Mouse (Mus musculus) layer of hippocampus, adult 9-10 months (tissue): Measurements from ENCODE around the gene Aanat.
"Not testable (repeated sequence)": the region's sequence is repeated elsewhere in the genome, so short reads cannot be mapped to it uniquely, and the experiment has no call there.

Experiments
- DNase-seq: peaks from one replicate; pipeline ENCODE4 v3.0.0; 2022; ENCODE audit warnings: low spot score

Gene Aanat

DNA sequence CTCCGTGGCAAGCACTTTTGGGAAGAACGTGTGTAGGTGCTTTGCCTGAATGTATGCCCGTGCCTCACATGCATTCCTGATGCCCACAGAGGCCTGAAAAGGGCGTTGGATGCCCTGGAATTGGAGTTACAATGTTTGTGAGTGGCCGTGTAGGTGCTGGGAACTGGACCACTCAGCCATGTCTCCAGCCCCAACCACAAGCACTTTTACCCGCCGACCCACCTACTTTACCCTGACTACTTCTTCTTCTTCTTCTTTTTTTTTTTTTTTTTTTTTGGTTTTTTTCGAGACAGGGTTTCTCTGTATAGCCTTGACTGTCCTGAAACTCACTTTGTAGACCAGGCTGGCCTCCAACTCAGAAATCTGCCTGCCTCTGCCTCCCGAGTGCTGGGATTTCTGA lies 24.9 kb downstream of the Aanat start:
- DNase-seq: not testable (repeated sequence)

DNA sequence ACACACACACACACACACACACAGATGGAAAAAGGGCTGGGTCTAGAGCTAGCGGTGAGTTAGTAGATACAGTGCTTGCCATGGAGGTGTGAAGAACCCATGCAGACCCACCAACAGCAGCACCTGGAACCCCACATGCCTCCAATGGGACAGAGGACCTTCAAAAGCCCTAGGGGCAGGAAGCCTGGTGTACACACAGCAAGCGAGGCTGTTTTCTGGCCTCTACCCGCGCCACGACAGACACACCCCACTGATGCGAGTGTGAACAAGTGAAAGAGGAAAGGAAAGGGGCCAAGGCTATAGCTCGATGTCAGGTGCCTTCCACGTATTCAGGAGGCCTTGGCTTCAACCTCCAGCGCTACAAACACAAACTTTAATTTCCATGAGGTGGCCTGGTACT lies 25.7 kb downstream of the Aanat start:
- no peak for DNase-seq

DNA sequence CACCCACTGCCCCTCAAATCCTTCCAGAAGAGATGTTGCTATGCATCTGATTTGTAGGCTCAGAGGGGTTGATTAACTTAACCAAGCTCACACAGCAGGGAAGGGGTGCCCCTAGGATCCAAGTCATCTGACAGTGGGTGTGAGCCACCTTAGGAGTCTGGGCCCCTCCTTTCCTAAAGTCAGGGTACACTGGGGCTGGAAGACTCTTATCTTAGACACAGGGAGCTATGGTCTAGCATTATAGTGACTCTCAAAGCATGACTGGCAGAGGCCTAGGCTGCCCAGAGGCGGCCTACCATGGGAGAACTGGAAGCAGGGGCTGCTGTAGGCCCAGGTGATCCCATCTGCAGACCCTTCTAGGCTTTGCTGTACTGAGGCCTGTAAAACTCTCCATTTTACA lies 26.3 kb downstream of the Aanat start:
- DNase-seq: no peak

DNA sequence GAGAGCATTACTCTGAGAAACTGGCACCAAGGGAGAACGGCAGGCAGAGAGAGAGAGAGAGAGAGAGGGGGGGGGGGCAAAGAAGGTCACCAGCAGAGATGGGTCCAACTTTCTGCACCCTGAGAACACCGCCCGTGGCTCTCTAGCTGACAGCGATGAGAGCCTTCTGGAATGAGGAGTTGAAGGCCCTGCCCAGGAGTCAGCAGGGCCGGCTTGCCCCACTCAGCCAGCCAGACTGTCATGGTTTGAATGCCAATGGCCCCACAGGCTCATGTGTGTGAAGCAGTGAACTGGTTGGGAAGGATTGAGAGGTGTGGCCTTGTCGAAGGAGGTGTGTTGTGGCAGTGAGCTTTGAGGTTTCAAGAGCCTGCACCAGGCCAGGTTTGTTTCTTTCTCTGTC lies 27.0 kb downstream of the Aanat start:
- no peak for DNase-seq

DNA sequence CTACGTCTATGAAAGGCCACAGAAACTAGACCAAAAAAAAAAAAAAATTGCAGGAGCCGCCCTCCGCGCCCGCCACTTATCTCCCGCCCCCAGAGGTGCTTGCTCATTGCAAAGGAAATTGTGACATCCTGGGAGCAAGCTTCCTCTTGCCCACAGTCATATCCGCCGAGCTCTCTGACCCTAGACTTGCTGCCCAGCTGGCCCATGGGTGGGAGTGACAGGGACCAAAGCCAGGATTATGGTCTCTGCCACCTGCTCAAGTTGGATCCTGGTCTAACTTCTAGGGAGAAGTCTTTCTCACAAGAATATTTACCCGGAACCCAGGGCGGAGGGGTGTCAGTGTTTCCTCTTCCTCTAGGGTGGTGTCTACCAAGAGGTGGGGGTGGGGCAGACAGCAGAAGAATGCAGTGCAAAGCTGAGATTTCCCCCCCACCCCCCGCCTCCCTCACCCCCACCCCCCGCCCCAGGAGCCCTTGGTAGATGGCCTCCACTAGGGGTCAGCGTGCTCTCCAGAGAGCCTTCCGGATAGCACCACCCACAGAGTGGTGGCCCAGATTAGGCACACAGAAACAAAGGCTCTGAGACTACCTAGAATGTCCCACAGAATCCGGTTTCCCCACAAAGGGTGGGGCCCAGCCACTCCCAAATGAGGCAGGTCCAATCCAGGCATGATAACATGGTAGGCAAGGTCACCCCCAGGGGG lies 29.7 kb downstream of the Aanat start:
- no peak for DNase-seq

DNA sequence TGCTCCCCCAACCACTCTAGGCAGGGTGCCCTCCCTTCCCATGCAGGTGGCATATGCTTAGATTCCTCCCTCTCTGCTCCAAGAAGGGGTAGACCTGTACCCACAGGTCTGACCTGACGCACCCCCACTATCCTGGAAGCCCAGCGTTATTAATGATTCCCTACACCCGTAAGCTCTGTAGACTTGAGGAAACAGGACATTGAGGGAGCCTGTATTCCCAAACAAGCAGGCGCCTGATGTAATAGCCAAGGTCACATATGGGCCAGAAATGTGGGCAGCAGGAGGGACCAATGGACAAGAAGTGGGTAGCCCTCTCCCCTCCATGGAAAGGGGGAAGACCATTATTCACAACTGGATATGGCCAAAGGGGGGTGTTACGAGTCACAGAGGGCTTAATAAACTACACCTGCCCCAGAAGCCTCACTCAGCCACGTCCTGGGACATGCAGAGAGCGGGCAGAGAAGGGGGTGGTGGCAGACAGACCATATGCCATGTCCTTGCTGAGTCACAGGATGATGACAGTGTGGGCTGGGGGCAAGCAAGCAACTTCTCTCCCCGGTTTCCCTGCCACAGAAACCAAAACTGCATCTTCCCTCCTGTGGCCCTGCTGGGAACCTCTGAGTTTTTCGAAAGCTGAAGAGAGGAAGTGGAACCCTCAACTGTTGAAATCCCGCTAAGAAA lies 30.3 kb downstream of the Aanat start:
- no peak for DNase-seq

DNA sequence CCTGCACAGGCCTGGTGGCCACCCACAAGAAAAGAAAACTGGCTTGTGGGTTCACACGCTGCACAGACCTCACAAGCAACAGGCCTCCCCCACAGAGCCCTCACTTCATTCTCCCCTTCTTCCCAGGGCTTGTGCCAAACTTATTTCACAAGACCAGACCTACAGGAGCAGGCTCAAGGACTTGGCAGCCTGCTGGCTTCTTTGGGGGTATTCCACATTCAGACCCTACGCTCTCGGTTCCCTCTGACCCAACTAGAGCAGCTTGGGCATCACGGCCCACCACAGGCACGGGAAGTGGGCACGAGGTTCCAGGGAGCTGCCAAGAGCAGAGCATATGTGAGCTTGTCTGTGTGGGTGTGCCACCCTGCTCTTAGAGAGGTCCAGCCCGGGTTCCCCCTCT lies 31.4 kb downstream of the Aanat start:
- no peak for DNase-seq

DNA sequence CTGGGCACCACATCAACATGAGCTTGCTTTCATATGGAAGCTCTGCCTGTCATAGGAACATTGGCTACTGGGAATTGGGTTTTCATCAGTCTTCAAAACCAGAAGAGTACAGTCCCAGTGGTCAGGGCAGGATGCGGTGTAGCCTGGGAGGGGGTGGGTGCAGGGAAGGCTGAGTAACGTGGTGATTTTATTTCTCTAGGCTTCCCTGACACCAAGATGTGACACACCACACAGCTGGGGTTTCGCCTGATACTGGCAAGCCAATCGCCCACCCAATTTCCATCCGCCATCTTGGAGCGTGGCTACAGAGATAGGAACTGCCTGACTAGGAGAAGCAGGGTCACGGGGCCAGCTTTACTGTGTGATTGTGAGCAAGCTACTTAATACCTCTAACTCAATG lies 32.4 kb downstream of the Aanat start:
- no peak for DNase-seq

DNA sequence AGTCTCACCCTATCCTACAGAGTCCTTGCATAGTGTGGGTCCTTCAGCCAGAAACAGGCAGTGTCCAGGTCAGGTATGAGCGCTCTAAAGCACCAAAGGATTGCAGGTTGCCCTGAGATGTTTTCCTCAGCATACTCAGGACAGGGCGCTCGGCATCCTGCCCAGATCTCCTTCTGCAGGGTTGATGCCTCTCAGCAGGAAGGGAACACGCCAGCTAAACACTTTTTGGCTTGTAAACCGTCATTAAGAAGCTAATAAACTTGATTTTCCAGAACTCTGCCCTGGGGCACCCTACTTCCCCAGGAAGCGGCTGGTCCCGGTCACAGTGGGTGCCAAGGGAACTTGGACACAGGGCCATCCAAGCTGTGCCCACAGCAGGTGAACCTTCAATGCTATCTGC lies 32.9 kb downstream of the Aanat start:
- no peak for DNase-seq

DNA sequence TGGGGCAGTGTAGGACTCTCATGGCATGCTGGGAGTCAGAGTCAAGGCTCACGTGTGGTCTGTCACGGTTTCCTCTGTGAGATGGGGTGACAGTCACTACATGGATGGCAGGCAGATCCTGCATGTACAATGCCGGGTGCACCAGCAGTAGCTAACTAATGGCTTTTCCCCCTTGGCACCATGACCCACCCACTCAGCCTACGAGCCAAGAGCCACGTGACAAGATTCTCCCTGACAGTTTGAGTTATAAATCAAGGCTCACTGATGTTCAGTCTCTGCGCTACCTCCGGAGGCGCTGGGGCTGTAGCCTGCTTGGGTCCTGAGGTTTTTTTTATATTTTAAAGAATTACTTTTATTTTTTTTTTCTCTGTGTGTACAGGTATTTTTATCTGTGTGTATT lies 33.3 kb downstream of the Aanat start:
- no peak for DNase-seq

DNA sequence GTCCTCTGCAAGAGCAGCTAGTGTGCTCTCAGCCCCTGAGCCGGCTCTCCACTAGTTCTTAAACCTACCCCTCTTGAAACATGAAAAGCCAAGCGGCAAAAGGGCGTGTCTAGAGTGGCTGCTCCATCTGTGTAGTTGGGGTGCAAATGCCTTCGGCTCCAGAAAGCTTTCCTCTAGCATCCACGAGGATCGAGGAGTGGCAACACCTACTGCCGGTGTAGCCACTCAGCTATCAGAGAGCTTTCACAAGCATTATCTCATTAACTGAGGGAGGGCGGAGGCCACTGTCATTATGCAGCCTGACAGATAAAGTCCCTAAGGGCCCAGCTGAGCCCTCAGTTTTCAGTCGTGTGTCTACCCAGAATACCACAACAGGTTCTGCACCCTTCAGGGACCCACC lies 33.8 kb downstream of the Aanat start:
- no peak for DNase-seq

DNA sequence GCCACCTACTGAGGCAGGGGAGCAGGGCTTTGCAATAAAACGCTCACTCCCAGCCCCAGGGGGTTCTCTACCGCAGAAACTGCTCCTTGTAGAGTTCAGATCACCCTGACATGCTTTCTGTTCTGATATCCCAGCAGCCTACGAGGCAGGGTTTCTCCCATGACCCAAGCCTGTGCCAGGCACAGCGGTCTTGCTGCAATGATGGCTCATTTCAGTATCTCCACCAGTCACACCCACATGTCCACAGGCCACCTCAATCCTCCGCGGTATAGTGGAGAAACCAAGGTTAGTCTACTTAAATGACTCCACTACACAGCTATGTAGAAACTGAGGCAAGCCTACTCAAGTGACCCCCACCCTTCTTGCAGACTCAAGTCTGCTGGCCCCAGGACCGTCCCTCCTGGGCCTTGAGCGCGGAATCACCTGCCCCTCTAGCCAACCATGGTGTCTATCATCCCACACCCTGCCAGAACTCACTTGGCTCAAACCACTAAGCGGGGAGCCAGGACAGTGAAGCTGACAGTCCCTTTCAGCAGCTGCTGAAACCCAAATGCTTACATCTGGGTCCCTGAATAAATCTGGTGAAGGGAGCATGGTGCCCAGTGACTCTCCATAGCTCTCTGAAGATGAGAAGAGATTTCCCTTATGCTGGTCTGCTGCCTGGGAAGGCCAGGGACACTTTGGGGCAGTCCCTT lies 34.5 kb downstream of the Aanat start:
- DNase-seq: no peak

DNA sequence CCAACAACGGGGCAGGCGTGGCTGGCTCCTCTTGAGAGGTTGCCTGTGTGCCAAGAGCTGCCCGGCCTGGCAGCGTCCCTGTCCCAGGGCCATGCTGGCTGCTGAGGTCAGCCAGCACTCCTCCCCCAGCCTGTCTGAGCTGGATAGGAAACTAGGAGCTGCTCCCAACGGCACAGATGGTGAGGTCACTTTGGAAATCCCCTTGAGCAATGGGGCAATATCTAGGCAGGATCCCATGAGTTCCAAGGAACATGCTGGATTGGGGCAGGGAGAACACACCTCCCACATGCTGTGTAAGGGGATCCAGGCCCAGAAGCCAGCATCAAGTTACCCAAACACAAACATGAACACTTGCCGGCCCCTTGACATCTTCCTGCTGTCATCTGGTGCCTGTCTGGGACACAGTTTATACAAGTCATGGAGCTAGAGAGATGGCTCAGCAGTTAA lies 35.0 kb downstream of the Aanat start:
- no peak for DNase-seq

DNA sequence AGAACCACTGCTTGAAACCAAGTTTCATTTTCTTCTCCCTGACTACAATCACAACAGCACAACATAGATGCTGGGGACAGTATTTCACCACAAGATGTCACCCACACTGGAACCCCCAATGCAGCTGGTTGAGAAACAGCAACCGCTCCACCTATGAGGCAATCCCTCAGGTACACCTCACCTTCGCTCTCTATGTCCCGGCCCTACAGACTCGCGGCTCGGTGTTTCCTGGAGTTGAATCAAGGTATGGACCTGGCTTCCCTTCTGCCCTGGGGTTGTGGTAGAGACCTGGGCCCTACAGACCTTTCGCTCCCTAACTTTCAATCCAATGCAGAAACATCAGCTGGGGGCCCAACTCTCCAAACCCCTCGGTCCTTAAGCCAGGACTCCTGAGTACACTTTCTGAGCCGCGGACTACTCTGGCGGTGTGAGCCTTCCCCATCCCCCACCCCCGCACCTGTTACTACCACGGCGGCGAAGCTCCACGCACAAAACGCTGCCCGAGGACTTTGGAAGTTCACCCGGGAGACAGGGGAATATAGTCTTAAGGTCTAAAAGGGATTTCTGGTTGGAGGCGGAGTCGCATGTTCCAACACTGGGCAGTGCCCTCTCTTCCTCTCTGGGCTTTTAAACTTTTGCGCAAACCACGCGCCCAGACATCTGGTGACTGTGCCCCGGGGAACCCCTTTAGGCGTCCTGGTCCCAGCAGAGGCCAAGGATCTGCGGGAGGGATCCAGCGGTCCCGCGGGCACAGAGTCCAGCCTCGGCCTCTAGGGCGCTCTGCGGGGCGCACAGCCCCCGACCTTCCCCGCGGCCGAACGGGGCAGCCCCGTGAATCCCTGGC lies 37.3 kb downstream of the Aanat start:
- no peak for DNase-seq

DNA sequence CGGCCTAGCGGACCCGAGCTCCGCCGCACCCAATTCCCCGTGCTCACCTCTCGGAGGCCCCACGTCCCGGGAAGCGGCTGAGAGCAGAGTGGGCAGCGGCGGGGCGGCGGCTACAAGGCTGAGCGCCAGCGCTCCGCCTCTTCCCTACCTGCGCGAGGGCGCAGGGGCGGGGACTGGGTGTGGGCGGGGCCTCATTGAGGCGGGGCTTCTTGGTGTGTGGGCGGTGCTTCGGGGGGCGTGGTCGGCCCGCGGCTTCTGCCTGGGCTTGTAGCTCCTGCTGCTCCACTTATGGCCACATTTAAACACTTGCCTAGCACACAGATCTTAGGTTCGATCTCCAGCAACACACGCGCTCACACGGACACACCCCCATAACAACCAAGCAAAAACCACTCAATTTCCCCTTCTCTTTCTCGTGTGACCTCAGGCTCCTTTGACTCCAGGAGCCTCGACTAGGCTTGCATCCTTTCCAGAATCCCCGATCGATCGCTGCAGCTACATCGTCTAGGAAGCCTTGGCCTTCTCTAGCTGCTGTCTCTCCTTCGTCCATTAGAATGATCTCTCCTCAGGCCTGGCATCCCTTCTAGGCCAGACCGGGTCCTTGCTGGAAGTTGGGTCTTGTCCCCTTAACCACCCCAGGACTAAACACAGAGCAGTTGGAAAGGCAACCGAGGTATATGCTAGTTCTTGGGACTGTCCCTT lies 38.0 kb downstream of the Aanat start:
- no peak for DNase-seq

DNA sequence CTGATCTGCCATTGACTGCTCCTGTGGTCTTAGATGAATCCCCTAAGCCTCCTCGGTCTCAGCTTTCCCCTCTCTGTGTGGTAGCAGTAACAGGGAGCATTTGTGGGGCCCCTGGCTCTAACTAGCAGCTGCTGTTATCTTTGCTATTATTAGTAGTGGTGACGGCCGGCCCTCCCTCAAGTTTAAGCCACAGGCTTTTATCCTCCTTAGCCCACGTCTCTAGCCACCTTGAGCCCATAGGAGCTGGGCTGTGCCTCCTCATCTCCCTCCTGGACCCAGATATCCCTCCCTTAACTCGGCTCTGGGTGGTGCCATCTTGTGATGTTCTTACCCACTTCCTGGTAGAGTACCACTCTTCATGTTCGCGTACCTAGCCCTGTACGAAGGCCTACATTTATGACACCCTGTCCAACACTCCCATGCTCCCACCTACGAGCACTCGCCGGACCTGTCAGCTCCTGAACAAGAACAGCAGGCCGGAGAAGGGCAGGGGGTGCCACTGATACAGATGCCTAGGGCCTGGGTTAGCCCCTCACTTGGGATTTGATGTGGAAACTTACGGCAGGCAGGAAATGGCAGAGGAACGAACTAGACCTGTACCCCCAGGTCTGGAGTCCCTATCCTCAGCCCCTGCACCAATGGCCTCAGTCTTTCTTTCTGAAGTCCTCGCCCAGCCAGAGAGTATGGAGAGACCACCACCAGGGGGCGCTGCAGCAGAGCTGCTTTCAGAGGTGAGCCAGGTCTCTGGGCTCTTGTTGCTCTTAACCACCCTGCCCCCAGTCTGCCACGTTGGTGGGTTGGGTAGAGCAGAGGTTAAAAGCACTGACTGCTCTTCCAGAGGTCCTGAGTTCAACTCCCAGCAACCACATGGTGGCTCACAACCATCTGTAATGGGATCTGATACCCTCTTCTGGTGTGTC lies 39.1 kb downstream of the Aanat start:
- DNase-seq: no peak

DNA sequence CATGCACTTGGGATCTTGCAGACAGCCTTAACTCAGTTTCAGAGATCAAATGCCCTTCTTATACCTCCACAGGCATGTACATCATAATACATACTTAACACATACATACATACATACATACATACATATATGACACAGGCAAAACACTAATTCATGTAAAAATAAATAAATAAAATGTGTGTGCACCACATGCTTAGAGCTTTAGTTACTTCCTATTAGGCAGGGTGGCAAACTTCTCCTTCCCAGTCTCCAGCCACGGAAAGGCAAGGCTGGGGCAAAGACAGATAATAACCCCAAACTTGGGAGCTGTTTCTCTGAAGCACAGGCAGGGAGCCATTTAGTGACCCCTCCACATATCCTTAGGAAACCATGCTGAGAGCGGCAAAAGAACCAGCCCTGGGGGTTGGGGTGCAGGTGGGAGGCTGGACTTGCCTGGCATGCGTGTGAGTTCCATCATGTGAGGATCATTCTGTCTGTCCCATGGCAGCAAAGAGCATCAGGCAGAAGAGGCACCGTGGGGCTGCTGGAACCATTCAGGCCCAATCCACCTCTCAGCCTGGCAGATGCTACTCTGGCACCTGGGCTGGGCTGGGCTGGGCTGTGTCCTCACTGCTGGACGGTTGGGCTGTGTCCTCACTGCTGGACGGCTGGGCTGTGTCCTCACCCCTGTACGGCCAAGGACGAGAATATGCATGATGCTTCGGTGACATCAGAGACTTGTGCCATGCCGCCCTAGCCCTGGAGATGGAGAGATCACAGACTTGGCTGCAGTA lies 40.3 kb downstream of the Aanat start, which contains the start of gene Rhbdf2:
Gene Rhbdf2, minus strand, starts transcription at position 721 of the 773 bp plus-strand sequence.
- DNase-seq: no peak

DNA sequence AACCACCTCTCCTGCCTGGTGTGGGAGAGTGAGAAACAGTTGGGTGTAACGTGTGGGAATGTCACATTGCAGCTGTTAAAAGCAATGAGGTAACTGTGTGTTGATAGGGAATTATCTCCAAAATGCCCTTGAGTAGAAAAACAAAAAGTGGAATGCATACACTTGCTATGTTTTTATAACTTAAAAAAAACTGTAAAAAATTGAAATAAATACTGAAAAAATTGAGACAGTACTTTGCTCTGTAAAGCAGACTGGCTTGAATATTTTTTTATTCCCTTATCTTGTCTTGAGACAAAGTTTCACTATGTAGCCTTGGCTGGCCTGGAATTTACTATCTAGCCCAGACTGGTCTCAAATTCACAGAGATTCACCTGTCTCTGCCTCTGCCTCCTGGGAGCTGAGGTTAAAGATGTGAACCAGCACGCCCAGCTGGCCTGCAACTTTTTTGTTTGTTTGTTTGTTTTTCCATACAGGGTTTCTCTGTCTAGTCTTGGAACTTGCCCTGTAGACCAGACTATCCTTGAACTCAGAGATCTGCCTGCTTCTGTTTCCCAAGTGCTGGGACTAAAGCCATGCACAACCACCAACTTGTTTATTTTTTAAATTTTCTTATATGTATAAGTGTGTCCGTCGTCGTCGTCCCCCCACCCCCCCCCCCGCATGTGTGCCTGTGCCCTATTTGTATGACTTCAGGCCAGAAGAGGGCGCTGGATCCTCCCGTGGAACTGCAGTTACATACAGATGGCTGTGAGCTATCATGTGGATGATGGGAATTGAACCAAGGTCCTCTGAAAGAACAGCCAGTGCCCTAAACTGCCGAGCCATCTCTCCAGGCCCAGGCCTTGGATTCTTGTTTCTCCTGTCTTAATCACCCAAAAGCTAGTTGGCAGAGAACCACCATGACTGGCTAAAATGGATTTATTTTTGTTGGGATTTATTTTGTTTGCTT lies 41.1 kb downstream of the Aanat start:
- no peak for DNase-seq

DNA sequence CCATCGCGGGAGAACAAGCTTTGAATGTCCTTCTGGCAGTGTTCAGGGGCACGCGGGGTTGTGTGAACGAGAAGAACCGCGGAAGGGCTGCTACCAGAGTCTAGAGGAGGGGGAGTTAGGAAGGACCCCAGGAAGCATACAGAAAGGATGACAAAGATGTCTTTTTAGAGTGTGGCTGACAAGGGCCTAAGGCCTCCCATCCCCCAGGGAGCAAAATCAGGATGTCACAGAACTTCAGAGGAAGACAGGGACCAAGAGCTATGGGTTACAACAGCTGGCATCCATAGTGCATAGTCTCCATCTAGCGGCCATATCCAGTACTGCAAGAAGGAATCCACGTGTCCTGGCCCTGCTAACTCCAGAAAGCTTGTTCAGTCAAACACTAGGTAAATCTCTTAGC lies 42.5 kb downstream of the Aanat start:
- DNase-seq: peak; percentile 83
